Mouse (Mus musculus) cerebellum, adult 11-12 months (tissue): ENCODE results near the gene Nkd1.

ENCODE experiments used
- DNase-seq: peaks from one replicate; pipeline ENCODE4 v3.0.0; 2022

Nkd1 gene

DNA sequence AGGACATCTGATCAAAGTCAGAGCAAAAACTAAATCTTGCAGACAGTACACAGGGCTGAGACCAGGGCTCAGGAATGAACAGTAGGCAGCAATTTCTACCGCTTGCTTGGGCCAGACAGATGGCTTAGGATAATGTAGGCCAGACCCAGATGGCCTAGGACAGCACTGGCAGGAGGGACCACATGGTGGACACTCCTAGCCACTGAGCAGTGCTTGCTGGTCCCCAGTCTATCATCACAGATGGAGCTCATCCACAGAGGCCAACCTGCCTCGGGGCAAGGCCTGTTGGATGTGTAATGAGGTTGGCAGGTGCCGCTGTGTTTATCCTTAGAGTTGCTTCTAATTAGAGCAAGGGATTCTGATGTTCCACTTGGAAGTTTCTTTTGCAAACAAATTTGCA is 102.2 kb downstream of the Nkd1 start:
- DNase-seq = peak; percentile 92

DNA sequence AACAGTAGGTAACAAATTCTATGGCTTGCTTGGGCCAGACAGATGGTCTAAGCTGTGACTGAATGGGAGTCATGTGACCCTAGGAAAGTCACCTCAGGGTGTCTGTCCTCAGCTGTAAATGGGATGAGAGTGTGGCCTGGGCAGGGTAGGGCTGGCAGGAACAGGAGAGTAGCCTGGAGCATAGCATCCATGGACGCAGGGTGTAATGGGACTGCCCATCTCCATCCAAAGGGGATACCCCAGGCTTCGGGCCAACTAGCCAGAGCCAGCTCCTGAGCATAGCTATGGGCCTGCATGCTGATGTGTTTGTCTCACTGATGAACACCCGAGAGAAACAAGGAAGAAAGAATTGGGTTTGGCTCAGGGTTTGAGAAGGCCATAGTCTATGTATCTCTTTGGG is 103.1 kb downstream of the Nkd1 start:
- DNase-seq = peak; percentile 64

- DNase-seq = no peak
These were observed 105.3 kb downstream of the Nkd1 start for GRCm38 (mm10) chr8:88626433-88626832.

DNA sequence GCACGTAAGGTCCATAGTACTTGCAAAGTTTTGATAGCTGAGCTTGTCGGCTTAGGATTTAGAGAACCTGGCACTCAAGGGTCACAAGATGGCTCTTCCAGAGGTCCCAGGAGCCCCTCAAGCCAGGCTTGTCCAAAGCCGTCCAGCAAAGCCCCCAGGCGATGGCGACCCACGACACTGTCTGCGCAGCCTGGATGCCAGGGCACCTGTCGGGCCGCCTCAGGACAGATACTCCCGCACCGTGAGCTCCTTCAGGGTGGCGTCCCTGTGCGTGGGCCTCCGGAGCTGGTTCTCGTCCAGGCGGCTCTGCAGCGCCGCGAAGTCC is 105.7 kb downstream of the Nkd1 start:
- no peak for DNase-seq

- peak; percentile 88 for DNase-seq
These were observed 106.3 kb downstream of the Nkd1 start for GRCm38 (mm10) chr8:88627265-88627991.

DNA sequence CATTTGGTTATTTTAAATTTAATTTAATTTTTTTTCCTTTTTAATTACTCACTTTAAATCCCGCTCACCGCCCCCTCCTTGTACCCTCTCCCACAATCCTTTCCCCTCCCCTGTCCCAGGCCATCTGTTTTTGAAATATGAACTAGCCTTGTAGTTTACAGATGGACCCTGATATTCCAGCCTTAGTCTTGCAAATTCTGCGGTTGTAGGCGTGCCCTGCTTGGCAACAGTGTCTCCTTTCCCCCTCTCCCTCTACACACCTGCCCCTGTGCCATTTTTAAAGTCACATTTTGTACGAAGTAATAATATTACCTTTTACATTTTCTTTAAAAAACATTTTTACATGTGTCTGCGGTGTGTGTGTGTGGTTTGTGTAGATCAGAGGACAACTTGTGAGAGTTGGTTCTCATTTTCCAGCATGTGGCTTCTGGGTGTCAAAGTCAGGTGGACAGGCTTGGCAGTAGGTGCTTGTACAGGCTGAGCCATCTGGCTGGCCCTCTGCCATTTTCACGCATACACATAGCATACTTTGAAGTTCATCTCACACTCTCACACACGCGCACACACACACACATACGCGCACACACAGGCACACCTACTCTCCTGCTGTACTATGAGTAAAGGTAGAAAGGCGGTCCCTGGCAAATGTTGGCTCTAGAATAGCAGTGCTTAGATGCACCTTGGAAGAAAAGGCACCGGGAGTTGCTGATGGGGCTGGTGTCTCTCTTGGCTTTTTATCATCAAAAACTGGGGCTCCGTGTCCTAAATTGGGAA is 107.0 kb downstream of the Nkd1 start:
- DNase-seq = peak; percentile 74

- no peak for DNase-seq
These were observed 109.1 kb downstream of the Nkd1 start for GRCm38 (mm10) chr8:88630225-88630624.

DNA sequence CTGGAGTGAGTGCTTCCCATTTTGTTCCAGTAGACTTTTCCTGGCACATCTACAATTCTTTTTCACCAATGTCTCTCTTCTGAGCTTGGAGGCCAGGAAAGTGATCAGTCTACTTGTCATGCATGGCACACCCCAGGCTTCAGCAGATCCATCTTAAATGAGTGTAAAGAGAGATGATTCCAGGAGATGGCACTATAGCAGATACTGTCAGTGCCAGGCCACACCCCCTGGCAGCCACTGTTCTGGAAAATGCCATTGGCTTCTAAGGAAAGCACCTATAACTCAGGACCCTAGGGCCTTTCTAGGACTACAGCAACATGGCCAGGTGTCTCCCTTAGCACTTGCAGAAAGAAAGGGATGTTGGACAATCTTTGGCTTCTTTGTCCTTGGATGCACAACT is 109.9 kb downstream of the Nkd1 start:
- DNase-seq = peak; percentile 42

- DNase-seq = no peak
These were observed 112.2 kb downstream of the Nkd1 start for GRCm38 (mm10) chr8:88633343-88633765.

GRCm38 (mm10) chr8:88635474-88636397 is 114.6 kb downstream of the Nkd1 start, which contains the start of gene Snx20:
Snx20 (minus strand) TSS chr8:88636128.
- DNase-seq = no peak

DNA sequence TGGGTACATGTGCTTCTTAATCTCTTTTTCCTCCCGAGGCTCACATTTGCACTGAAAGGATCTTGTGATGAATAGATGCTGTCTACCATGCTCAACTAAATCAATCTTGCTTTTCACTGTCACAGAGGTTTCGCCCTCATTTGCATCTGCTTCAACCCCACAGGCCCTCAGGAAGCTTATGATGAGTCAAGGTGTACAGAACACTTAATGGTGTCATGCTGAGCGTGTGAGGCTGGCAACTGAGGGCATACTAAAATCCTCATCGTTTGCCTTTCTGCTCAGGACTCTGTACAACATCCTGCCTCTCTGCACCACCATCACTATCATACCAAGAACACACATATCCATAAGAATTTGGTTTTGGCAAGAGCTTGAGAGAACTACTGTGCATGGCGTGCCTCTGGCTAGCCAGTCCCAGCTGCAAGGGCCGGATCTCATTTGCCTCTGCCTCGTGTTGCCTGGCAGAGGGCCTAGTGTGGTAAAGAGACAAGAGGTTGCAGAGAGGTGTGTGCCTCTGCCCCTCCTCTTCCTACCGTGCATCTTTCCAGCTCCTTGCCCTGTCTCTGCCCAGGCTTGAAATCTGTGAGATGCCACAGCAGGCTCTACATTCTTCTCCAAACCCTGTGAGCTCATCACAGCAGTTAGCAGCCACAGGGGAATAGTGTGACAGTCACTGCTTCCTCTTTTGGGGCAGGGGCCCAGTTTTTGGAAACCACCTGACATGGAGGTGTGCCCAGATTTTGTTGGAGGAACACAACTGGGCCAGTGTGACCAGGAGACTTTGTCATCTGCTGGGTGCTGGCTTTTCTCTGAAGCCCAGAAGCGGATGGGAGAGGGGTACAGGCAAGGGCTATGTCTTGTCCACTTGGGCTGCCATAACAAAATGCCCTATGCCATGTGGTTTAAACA is 116.2 kb downstream of the Nkd1 start:
- DNase-seq = no peak

DNA sequence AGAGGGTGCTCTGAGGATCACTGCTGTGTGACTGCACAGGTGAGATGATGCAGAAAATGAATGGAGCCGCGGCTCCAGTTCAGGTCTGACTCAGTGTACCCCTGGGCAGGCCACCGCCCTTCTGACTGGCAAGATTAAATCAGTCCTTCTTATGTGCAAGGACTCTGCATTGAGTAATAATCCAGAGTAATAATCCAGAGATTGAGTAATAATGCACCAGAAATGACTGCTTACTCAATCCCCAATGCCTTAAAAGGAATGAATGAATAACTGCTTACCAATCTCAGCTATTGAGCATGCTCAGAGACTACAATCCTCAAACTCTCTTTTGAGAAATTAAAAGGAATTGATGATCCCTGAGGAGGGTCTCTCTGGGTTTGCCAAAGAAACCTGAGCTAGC is 117.8 kb downstream of the Nkd1 start:
- DNase-seq = no peak

GRCm38 (mm10) chr8:88642734-88643564 is 121.8 kb downstream of the Nkd1 start:
- DNase-seq = no peak
